Mouse (Mus musculus): Measurements from ENCODE around the gene Flad1.
"Not testable (repeated sequence)": the region's sequence is repeated elsewhere in the genome, so short reads cannot be mapped to it uniquely, and the experiment has no call there.

Gene Flad1

DNA sequence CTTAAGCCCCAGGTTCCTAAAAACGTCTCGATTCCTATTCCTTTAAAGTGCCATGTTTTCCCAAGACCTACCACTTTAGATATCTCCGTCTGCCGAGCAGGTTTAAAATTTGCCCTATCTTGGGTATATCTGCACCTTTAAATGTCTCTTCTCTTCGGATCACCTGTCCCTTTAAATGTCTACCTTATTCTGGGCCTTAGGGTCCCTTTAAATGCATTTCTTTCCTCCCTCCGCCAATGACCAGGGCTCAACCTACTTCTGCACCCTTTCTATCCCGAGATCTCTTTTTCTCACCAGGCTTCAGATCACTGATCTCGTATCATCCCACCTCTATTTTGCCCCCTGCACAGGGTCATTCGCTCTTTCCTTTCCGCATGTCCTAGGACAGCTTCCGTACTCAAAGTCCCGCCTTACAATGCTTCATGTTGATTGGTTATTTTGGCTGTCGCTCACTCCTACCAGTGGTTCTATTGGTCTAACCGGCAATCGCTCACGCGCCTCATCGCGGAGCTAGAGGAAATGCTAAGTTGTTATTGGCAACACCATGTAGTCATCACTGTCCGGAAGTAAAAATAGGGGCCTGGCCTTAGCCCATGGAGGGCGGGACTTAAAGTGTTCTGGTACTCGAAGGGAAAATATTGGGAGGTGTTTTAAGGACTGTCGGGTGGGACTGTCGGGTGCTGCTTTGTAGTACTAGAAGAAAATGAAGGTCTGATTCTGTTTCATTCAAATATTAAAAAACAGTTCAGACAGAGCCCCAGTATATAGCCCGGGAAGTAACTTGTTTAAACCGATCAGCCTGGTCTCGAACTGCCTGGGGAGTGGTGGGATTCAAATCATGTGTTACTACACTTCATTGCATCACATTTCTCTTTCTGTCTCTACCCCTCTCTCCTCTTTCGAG, at the start of gene Flad1:
TSS of gene Flad1 (minus strand) at position 381 of the 904 bp plus-strand sequence.
- DNase-seq, result peak; percentile 98 to 99

GRCm38 (mm10) chr3:89458965-89459807, 47.5 kb upstream of the Flad1 start:
- DNase-seq, result peak; percentile 98 to 99

- no peak for DNase-seq
These were observed 46.8 kb upstream of the Flad1 start for GRCm38 (mm10) chr3:89458372-89458964.

- peak; percentile 76 to 77 for DNase-seq
These were observed 45.3 kb upstream of the Flad1 start for GRCm38 (mm10) chr3:89456726-89457665.

DNA sequence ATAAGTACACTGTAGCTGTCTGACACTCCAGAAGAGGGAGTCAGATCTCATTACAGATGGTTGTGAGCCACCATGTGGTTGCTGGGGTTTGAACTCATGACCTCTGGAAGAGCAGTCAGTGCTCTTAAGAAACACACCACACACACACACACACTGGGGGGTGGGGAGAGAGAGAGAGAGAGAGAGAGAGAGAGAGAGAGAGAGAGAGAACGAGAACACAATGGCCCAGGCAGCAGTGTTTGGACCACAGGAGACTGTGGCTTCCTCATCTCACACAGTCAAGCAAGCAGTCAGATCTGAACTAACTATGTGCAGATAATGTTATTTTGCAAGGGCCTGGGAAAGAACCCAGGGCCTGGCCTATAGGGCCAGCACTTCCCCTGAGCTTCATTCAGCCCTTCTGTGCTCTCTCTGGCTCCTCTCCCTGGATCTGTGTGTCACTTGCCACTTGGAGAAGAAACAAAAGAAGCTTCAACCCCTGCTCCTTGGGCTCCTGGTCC, 44.2 kb upstream of the Flad1 start:
- DNase-seq, result no peak

GRCm38 (mm10) chr3:89454401-89455177, 42.9 kb upstream of the Flad1 start, which contains the start of gene Pmvk:
TSS of gene Pmvk (plus strand) at chr3:89454541.
- DNase-seq, result no peak

GRCm38 (mm10) chr3:89451916-89452315, 40.2 kb upstream of the Flad1 start:
- DNase-seq, result no peak

- DNase-seq, result peak; percentile 84 to 86
These were observed 37.9 kb upstream of the Flad1 start for GRCm38 (mm10) chr3:89449541-89449940.

- DNase-seq, result peak; percentile 59 to 70
These were observed 37.3 kb upstream of the Flad1 start for GRCm38 (mm10) chr3:89448720-89449537.

- DNase-seq, result peak; percentile 47 to 54
These were observed 29.0 kb upstream of the Flad1 start for GRCm38 (mm10) chr3:89440691-89441090.

DNA sequence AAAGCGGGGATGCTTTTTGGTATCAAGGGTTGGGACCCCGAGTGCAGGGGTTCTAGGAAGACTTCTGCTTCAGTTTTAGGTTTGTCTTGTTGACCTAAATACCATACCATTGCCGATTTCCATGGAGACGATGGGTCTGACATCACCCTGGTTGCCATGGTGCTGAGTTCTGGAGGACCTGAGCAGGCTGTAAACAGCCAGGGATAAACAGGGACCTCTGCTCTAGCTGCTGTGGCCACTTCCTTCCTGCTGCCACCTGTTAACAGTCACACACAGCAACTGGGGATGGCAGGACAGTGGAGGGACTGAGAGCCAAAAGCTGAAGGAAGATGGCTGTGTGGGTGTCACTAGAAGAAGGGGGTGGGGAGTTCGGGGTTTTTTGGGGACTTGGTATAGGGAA, 25.6 kb upstream of the Flad1 start:
- no peak for DNase-seq

DNA sequence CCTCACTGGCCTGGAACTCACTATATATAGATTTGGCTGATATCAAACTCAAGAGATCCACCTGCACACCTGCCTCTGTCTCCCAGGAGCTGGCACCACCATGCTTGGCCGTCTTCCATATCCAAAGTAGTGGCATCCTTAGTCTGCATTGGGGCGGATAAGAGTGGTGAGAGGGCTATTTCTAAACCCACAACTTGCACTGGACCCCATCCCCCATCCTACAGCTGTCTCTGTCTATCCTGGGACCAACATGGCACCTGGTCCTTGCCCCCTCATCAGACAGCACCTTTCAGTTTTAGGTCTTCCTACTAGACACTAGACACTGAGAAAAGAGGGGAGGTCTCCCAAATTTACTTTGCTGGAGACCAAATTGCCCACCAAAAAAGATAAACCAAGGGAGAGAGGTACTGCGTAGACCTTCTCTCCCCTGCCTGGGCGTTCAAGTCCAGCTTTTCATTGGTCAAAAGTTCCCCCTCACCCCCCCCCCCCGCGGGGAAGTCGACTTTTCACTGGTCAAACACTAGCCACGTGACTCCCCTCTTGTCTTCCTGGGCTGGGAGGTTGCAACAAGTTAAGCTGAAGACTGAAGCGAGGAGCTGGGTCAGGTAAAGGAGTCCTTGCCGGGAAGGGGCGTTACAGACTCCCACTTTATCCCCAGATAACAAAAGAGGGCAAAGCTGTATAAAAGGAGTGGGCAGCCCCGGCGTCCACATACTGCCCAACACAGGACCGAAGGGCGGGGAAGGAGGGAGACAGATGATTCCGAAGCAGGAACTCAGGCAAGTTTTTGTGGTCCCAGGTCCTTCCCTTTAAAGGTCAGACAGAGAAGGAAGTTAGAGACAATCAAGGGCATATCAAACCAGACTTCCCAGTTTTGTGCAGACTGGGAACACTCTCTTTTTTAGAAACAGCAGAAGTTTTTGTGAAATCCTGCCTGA, 24.8 kb upstream of the Flad1 start, which contains the start of gene Pbxip1:
TSS of gene Pbxip1 (plus strand) at position 531 of the 938 bp plus-strand sequence.
- DNase-seq, result peak in 1 of 2 experiments; percentile 43

DNA sequence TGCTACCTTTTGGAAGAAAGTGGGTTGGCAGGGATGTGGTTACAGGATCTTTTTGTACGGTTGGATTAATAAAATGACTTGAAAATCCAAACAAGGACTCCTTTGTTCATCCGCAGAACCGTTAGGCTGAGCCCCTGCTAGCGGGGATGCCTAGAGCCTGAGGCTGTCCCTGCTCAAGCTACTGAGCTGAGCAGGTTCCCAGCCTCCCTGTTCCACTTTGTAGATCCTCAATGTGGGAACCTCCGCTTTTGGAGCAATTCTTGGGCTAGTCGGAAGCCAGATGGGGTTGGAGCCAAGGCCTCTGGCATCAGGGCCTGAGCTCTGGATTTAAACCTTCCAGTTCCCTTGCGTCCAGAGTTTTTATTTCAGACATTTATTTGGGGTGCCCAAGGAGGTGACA, 23.4 kb upstream of the Flad1 start:
- DNase-seq, result peak in 1 of 2 experiments; percentile 36

DNA sequence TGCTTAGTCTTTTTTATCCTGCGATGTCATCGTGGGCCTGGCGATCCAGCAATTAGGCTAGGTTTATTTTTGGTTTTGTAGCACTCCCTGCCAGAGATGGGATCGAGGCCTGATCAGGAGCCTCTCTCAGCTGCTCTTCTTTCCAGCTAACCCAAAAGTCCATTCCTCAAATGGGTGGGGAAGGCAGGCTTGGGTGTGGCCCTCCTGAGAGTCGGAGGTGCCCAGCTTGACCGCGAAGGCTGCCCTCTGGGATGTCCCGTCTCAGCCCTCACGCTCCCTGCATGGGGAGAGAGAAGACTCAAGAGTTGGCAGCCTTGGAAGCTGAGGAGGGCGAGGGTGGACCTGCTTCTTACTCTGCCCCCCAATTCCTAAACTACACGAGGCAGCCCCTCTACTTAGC, 22.9 kb upstream of the Flad1 start:
- no peak for DNase-seq

DNA sequence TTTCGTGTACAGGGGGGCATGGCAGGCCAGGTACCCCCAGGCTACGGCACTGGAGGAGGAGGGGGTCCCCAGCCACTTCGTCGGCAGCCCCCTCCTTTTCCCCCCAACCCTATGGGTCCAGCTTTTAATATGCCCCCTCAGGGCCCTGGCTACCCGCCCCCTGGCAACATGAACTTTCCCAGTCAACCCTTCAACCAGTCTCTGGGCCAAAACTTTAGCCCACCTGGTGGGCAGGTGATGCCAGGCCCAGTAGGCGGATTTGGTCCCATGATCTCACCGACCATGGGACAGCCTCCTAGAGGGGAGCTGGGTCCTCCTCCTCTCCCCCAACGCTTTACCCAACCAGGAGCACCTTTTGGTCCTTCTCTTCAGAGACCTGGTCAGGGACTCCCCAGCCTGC, 20.9 kb upstream of the Flad1 start:
- DNase-seq, result peak in 1 of 2 experiments; percentile 23

- DNase-seq, result peak; percentile 96 to 98
These were observed 18.8 kb upstream of the Flad1 start, which contains the start of gene Pygo2 for GRCm38 (mm10) chr3:89430171-89431159. TSS of gene Pygo2 (plus strand) at chr3:89430214.

GRCm38 (mm10) chr3:89429021-89429420, 17.4 kb upstream of the Flad1 start:
- DNase-seq, result not testable (repeated sequence)
